Mouse (Mus musculus): ENCODE results near the gene Mmp20.

DNA sequence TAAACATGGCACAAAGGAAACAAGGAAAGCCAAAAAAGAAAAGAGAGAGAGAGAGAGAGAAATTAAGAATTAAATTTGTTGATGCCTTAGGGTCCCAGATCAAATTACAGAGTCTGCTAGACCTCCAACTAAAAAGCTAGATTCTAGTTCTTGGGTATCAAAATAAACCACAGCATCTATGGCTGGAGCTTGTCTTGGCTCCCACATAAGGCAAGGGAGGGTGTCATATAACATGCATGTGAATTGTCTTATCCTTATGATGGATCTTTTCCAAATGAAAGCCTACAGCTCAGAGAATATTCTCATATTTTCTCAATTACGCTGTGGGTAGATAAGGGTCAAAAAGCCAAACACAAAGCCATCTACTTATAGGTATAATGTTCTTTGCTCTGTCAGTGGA is 41.6 kb downstream of the Mmp20 start:
- TF ChIP-seq EP300 (IDR thresholded peaks at IDR 0.05; ENCODE audit: insufficient read depth, low read depth, low read length) (no peak), POLR2A (IDR thresholded peaks at IDR 0.05; ENCODE audit: insufficient read depth, low read depth, low read length) (no peak)

Measured in heart, adult 2 months (tissue).